Mouse (Mus musculus): Measurements from ENCODE around the gene Xylt2.
"Not testable (repeated sequence)": the region's sequence is repeated elsewhere in the genome, so short reads cannot be mapped to it uniquely, and the experiment has no call there.

Gene Xylt2

GRCm38 (mm10) chr11:94676308-94676707, 1.0 kb downstream of the Xylt2 start:
- DNase-seq = no peak

GRCm38 (mm10) chr11:94675446-94675845, 1.9 kb downstream of the Xylt2 start:
- DNase-seq = no peak

GRCm38 (mm10) chr11:94674984-94675383, 2.3 kb downstream of the Xylt2 start:
- DNase-seq = no peak

GRCm38 (mm10) chr11:94665281-94665680, 12.0 kb downstream of the Xylt2 start:
- DNase-seq = no peak

DNA sequence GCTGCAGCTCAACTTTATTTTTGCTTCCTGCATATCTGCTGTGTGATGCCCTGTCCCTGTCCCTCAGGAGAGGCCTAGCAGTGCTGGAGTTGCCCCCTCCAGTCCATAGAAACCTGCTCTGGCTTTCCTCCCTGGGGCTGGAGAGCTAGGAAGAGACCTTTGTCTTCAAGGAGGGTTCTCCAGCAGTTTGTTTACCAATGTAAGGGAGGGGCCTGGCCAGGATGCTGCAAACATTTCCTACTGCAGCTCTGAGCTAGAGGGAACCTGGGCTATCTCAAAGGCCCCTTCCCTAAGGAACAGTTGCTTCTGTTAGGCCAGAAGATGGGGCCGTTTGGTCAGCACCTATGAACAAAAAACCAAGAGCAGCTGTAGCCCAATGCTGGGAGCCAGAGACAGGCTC, 16.0 kb downstream of the Xylt2 start:
- no peak for DNase-seq

DNA sequence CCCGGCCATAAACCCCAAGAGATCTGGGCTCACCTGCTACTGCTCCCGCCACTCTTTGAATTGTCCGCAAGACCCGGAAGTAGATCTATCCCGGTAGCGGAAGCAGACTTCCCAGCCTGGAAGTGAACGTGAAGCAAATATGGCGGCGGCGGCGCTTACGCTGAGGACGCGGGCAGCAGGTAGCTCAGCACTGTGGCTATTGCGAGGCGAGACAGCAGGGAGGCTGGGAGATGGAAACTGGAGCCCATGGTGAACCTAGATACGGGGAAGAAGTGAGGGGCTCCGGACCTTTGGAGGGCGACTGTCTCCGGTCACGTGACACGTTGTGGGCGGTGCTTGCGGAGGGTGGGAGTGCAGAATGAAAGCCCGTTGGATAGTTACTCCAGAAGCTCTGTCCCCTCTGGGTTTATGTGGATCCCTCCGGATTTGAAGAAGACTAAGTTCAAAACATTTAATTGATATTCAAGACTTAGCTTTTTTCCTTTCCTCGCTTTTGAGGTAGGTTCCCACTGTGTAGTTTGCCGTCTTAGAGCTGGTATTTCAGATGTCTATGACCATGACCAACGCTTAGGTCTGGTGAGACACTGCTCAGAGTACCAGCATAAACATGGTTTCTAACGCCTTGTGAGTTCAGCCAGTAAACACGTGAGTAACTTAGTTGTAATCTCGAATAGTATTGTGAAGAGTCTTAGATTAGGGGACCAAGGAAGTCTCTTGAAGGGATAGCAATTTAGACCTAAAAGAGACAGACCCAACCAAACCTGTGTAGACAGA, 23.5 kb downstream of the Xylt2 start, which contains the start of the genes Mrpl27 and Eme1:
Gene Mrpl27 (plus strand): TSS at position 105 of the 774 bp plus-strand sequence.
Gene Eme1 (minus strand): TSS at position 302 of the 774 bp plus-strand sequence.
- DNase-seq = peak; percentile 91

GRCm38 (mm10) chr11:94652973-94653372, 24.3 kb downstream of the Xylt2 start:
- DNase-seq = no peak

DNA sequence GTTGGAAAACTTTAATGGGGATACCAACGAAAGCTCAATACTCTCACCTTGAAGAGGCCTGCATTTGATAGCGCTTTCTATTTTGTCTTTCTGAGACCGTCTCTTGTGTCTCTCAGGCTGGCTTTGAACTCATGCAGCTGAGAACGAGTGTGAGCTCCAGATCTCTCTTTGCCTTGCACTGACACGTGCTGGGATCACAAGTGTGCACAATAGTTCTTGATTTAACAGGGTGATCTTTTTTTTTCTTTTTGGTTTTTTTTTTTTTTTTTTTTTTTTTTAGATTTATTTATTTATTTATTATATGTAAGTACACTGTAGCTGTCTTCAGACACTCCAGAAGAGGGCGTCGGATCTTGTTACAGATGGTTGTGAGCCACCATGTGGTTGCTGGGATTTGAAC, 26.1 kb downstream of the Xylt2 start:
- not testable (repeated sequence) for DNase-seq

DNA sequence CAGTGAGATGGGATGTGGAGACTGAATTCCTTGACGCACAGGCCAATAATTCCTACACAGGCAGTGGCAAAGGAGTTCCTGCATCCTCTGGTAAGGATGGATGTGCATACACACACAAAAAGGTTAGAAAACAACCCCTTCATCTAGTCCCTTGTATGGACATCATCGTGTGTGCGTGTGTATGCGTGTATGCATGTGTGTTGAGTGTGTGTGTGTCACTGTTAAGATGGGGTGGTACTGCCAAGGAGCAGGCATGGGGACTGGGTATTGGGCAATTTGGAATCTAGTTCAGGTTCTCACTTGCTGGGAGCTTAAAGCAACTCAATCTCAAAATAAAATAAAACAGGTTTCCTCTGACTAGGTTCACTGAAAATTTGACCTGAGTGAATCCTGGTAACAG, 30.9 kb downstream of the Xylt2 start:
- no peak for DNase-seq

DNA sequence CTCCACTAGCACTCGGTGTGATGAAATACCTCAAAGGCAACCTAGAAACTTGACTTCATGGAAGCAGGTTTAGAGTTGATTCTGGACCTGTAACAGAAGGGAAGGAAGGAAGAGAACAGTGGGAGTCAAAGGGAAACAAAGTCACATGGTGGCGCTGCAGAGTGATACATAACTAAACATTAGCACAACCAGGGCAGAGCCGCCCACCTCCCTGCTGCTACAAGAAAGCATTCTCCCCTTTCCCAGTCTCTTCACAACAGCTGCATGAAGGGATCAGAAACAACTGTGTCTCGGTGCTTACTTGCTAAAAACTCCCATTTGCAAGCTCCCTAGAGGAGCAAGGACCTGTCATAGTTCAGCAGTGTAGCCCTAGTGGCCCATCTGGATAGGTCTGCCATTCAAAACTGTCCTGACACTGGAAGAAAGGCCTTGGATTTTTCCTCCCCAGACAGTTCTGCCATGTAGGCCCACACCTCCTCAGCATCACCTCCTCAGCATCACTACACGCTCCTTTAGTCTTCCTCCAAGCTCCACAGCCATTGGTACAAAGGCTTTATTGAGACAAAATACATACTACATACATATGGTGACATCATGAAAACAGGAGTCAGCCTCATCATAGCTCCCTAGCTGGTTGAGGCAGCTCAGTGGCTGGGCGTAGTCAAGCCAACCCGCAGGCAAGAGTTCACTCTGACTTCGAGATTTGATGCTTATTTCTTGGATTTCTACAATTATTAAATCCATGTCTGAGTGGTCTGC, 32.7 kb downstream of the Xylt2 start:
- no peak for DNase-seq

GRCm38 (mm10) chr11:94634431-94634830, 42.9 kb downstream of the Xylt2 start:
- peak; percentile 49 for DNase-seq

- DNase-seq = no peak
Measured at GRCm38 (mm10) chr11:94632988-94633387, 44.3 kb downstream of the Xylt2 start.

DNA sequence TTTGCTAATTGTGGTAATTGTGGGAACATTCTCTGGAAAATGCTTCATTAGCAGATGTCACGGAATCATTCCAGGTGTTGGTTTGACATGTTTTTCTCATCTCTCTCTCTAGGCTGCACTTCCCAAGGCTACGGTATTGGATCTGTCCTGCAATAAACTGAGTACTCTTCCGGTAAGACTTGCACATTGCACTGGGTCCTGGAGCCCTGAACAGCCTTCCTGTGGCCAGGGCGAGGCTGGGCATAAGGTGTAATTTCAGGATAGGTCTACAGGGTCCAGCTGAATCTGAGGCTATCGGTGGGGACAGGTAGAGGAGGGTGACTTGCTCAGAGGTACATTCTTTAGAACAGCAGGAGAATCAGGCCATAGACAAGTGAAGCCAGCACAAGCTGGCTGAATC, 45.3 kb downstream of the Xylt2 start:
- no peak for DNase-seq

GRCm38 (mm10) chr11:94630199-94631011, 46.9 kb downstream of the Xylt2 start:
- peak; percentile 45 for DNase-seq

DNA sequence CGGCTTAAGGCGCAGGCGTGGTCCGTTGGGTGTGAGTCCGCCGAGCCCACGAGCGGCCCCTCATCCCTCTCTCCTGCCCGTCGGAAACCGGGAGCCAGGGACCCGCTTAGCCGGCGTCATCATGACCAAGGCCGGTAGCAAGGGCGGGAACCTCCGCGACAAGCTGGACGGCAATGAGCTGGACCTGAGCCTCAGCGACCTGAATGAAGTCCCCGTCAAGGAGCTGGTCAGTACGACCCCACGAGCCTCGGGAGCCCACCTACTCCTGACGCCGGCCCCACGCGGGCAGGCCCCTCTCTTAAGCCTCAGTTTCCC, 47.5 kb downstream of the Xylt2 start:
- no peak for DNase-seq

- peak; percentile 96 for DNase-seq
Measured at GRCm38 (mm10) chr11:94629199-94629883, 48.0 kb downstream of the Xylt2 start, which contains the start of gene Lrrc59. Lrrc59 (plus strand) TSS chr11:94629767.

DNA sequence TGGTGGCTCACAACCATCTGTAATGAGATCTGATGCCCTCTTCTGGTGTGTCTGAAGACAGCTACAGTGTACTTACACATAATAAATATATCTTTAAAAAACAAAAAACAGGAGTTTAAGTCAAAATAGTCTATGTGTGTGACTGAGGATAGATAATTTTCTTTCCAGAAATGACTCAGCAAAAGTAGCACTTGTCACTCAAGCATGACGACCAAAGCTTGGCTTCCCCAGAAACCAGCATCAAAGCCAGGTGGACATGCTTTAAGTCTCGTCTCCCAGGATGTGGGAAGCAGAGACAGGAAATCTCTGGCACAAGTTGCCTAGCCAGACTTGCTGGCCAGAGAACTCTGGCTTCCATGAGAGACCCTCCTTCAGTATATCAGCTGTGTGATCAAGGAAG, 55.2 kb downstream of the Xylt2 start:
- no peak for DNase-seq

DNA sequence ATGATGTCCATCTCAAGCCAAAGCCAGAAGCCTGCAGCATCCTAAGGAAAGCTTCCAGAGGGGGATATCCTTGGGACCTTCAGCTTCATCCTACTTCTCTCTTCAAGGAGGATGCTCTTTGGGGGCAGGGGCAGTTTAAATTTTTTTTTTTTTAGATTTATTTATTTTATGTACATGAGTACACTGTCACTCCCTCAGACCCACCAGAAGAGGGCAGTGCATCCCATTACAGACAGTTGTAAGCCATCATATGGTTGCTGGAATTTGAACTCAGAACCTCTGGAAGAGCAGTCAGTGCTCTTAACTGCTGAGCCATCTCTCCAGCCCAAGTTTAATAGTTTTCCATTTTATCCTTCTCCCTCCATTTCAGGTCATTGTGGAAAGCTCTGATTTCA, 55.9 kb downstream of the Xylt2 start:
- DNase-seq = no peak

- DNase-seq = no peak
Measured at GRCm38 (mm10) chr11:94620766-94621457, 56.4 kb downstream of the Xylt2 start.

DNA sequence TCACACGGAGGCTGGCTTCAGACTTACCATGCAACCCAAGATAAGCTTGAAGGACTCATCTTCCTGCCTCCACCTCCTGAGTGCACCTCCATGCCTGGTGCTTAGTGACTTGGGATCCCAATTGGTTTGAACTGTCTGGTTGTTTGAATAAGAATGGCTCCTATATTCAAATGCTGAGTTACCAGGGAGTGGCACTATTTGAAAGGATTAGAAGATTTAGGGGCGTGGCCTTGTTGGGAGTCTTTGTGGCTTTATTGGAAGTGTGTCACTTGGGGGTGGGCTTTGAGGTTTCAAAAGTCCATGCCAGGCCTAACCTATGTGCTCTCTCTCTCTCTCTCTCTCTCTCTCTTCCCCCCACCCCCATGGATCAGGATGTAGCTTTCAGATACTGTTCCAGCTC, 59.7 kb downstream of the Xylt2 start:
- DNase-seq = no peak

GRCm38 (mm10) chr11:94615494-94615893, 61.8 kb downstream of the Xylt2 start:
- no peak for DNase-seq

GRCm38 (mm10) chr11:94614603-94615002, 62.7 kb downstream of the Xylt2 start:
- no peak for DNase-seq

Data from kidney, postnatal 10 days (tissue).